Mouse (Mus musculus) C2C12 (cell line): Measurements from ENCODE around the gene Mrpl41. TPM values are rescaled to one million over a fixed set of nuclear protein-coding genes. Genes with fewer than 3 reads are reported as not detected.

Experiments
- H3K27me3 ChIP-seq: one replicate; pipeline ENCODE4 v1.6.1; 2011; ENCODE audit not compliant: control insufficient read depth, insufficient read depth, insufficient read length
- H3K36me3 ChIP-seq: one replicate; pipeline ENCODE4 v1.6.1; 2011; ENCODE audit not compliant: control insufficient read depth, insufficient read depth
- H3K4me3 ChIP-seq: one replicate; pipeline ENCODE4 v1.5.1; 2011; ENCODE audit warnings: mild to moderate bottlenecking, control low read depth; ENCODE audit not compliant: poor library complexity, insufficient read depth, severe bottlenecking
- H3K79me2 ChIP-seq: one replicate; pipeline ENCODE4 v1.6.1; 2011; ENCODE audit not compliant: control insufficient read depth, insufficient read depth
- H3K79me3 ChIP-seq: one replicate; pipeline ENCODE4 v1.6.1; 2011; ENCODE audit warnings: low read depth, control low read depth
- H3ac ChIP-seq: one replicate; pipeline ENCODE3; 2011; ENCODE audit warnings: low read depth; ENCODE audit not compliant: control insufficient read depth, insufficient read length
- CEBPB ChIP-seq: IDR thresholded peaks from one replicate; pipeline ENCODE4 v1.6.1; 2011; ENCODE audit warnings: low read depth, mild to moderate bottlenecking, control low read depth, moderate library complexity
- CTCF ChIP-seq: IDR thresholded peaks from one replicate; pipeline ENCODE4 v1.5.1; 2011; ENCODE audit not compliant: control insufficient read depth, insufficient read depth, insufficient read length
- FOSL1 ChIP-seq: IDR thresholded peaks from one replicate; pipeline ENCODE4 v1.8.0; 2011; ENCODE audit warnings: mild to moderate bottlenecking, low read length; ENCODE audit not compliant: poor library complexity, insufficient read depth, severe bottlenecking
- MAX ChIP-seq: IDR thresholded peaks from one replicate; pipeline ENCODE4 v1.6.1; 2011; ENCODE audit warnings: mild to moderate bottlenecking, control low read depth
- MYOD1 ChIP-seq: IDR thresholded peaks from one replicate; pipeline ENCODE4 v1.6.1; 2011; ENCODE audit warnings: low read depth; ENCODE audit not compliant: control insufficient read depth, insufficient read length
- MYOG ChIP-seq: IDR thresholded peaks from one replicate; pipeline ENCODE4 v1.6.1; 2011; ENCODE audit not compliant: control insufficient read depth, insufficient read length; ENCODE audit errors: extremely low read depth
- USF1 ChIP-seq: IDR thresholded peaks from one replicate; pipeline ENCODE4 v1.6.1; 2011; ENCODE audit warnings: low read depth, mild to moderate bottlenecking, control low read depth, moderate library complexity
- microRNA-seq: library from miRNA; unstranded; fragments of <30 nt; microRNA quantifications from one replicate; pipeline ENCODE4, GENCODE M21; 2019; ENCODE audit warnings: borderline microRNAs expressed
- polyA plus RNA-seq: library from polyadenylated mRNA; unstranded; fragments of >200 nt; fragmentation: generic; extraction: Trizol; gene quantifications from one replicate; pipeline ENCODE4 v1.2.1, GENCODE M21; 2012; ENCODE audit warnings: missing spikeins

Mrpl41 gene
- polyA plus RNA-seq, 1 experiment = 98.4 TPM

- no peak overlapping the region for H3K4me3 ChIP-seq
- TF ChIP-seq MYOG = no peak
- TF ChIP-seq MAX = no peak
- no peaks in the 10 kb centered on the region for H3K79me3 ChIP-seq
- H3K79me2 ChIP-seq = no peaks in the 10 kb centered on the region
- H3ac ChIP-seq = no peak overlapping the region
- H3K27me3 ChIP-seq = no peaks in the 10 kb centered on the region
- no peaks in the 10 kb centered on the region for H3K36me3 ChIP-seq
Observed at GRCm38 (mm10) chr2:24929119-24929518, 45.8 kb downstream of the Mrpl41 start.

GRCm38 (mm10) chr2:24927810-24928479 lies 47.0 kb downstream of the Mrpl41 start:
- no peaks in the 10 kb centered on the region for H3K79me3 ChIP-seq
- no peak overlapping the region for H3ac ChIP-seq
- H3K36me3 ChIP-seq = no peaks in the 10 kb centered on the region
- no peaks in the 10 kb centered on the region for H3K27me3 ChIP-seq
- no peaks in the 10 kb centered on the region for H3K79me2 ChIP-seq
- H3K4me3 ChIP-seq = no peak overlapping the region
- TF ChIP-seq MYOD1 (no peak), MYOG (no peak), CTCF (no peak), CEBPB (no peak), FOSL1 (no peak)

- TF ChIP-seq CTCF = no peak
- TF ChIP-seq MAX = no peak
- TF ChIP-seq FOSL1 = no peak
- no peak for TF ChIP-seq MYOG
- TF ChIP-seq CEBPB = no peak
- TF ChIP-seq MYOD1 = no peak
- no peak for TF ChIP-seq USF1
- Histone ChIP-seq H3K79me2 (no peaks in the 10 kb centered on the region), H3K36me3 (no peaks in the 10 kb centered on the region), H3K27me3 (no peaks in the 10 kb centered on the region), H3K79me3 (no peaks in the 10 kb centered on the region), H3ac (no peak overlapping the region), H3K4me3 (no peak overlapping the region)
Observed at GRCm38 (mm10) chr2:24926965-24927358, 47.9 kb downstream of the Mrpl41 start.

- H3ac ChIP-seq = no peak overlapping the region
- no peaks in the 10 kb centered on the region for H3K79me3 ChIP-seq
- no peaks in the 10 kb centered on the region for H3K79me2 ChIP-seq
- H3K4me3 ChIP-seq = no peak overlapping the region
- H3K36me3 ChIP-seq = no peaks in the 10 kb centered on the region
- TF ChIP-seq MYOG (no peak), MAX (no peak), CEBPB (no peak), MYOD1 (no peak), USF1 (no peak), FOSL1 (no peak), CTCF (no peak)
- H3K27me3 ChIP-seq = no peaks in the 10 kb centered on the region
Observed at GRCm38 (mm10) chr2:24926345-24926964, 48.4 kb downstream of the Mrpl41 start.

- no peak overlapping the region for H3K4me3 ChIP-seq
- no peaks in the 10 kb centered on the region for H3K27me3 ChIP-seq
- no peak for TF ChIP-seq CTCF
- TF ChIP-seq MYOG = no peak
- no peak for TF ChIP-seq USF1
- no peak for TF ChIP-seq MAX
- no peak for TF ChIP-seq CEBPB
- no peak for TF ChIP-seq MYOD1
- TF ChIP-seq FOSL1 = no peak
- no peak overlapping the region for H3ac ChIP-seq
- no peaks in the 10 kb centered on the region for H3K36me3 ChIP-seq
- H3K79me3 ChIP-seq = no peaks in the 10 kb centered on the region
- no peaks in the 10 kb centered on the region for H3K79me2 ChIP-seq
Observed at GRCm38 (mm10) chr2:24925284-24925683, 49.6 kb downstream of the Mrpl41 start.

Small RNA genes within 50 kb of the gene (microRNA-seq; reads per million reads assigned to microRNA genes)
- not detected for gene Gm22875

Other genes starting within 250 kb of the Mrpl41 start
- gene Cacna1b, start 211.9 kb downstream of the Mrpl41 start, polyA plus RNA-seq = under 0.01 TPM
- gene Ehmt1, start 55.5 kb downstream of the Mrpl41 start, polyA plus RNA-seq = 18.3 TPM
- gene Arrdc1, start 39.8 kb downstream of the Mrpl41 start, polyA plus RNA-seq = 6.6 TPM
- gene Zmynd19, start 25.3 kb downstream of the Mrpl41 start, polyA plus RNA-seq = 35.8 TPM
- gene Dph7, start 12.7 kb downstream of the Mrpl41 start, polyA plus RNA-seq = 13.9 TPM
- gene Pnpla7, start 935 bp upstream of the Mrpl41 start, polyA plus RNA-seq = 3.8 TPM
- 30.6 TPM for gene Nsmf, start 79.3 kb upstream of the Mrpl41 start, polyA plus RNA-seq
- gene Entpd8, start 105.2 kb upstream of the Mrpl41 start, polyA plus RNA-seq = not detected
- gene Noxa1, start 120.1 kb upstream of the Mrpl41 start, polyA plus RNA-seq = not detected
- gene Nrarp, start 205.7 kb upstream of the Mrpl41 start, polyA plus RNA-seq = 0.56 TPM
- 15.5 TPM for gene Tor4a, start 221.8 kb upstream of the Mrpl41 start, polyA plus RNA-seq
- gene Nelfb, start 236.4 kb upstream of the Mrpl41 start, polyA plus RNA-seq = 47.4 TPM
- gene Stpg3, start 239.5 kb upstream of the Mrpl41 start, polyA plus RNA-seq = not detected
- not detected for gene Fam166a, start 243.6 kb upstream of the Mrpl41 start, polyA plus RNA-seq
- gene Tubb4b, start 249.6 kb upstream of the Mrpl41 start, polyA plus RNA-seq = 800 TPM